Mouse (Mus musculus) cerebellum, postnatal 10 days (tissue): ENCODE results near the gene 3830406C13Rik.

Source experiments
- DNase-seq, 2 experiments: peaks; one replicate each; pipeline ENCODE4 v3.0.0; 2021; ENCODE audit warnings: mixed read lengths in 2 of 2

The 3830406C13Rik gene

DNA sequence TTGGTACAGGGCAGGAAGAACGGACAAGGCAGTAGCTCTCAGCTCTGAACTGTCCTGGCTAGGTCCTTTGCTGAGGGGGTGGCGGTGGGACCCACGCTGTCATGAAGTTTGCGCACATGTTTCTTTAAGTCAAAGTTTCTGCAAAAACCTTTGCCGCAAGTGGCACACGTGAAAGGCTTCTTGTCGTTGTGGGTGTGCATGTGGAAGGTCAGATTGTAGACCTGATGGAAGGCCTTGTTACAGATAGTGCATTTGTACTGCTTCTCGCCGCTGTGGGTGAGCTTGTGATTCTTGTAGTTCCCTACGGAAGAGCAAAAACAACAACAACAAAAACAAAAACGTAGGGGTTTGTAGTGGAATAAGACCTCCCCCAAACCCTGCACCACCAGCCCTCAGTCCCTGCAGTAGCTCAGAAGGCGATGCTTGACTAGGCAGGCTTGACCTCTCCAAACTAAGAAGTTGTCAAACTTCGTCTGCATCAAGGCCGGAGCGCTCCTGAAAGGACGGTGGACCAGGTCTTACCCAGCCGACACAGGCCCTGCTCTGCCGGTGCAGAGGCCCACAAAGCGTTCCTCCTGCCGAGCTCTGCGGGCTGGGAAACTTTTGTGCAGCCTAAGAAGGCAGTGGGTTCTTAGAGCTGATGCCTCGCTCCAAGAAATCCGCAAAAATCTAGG lies 58.6 kb downstream of the 3830406C13Rik start:
- peak in 1 of 2 experiments; percentile 7 for DNase-seq

GRCm38 (mm10) chr14:12343451-12343941 lies 59.5 kb downstream of the 3830406C13Rik start:
- peak in 1 of 2 experiments; percentile 18 for DNase-seq

DNA sequence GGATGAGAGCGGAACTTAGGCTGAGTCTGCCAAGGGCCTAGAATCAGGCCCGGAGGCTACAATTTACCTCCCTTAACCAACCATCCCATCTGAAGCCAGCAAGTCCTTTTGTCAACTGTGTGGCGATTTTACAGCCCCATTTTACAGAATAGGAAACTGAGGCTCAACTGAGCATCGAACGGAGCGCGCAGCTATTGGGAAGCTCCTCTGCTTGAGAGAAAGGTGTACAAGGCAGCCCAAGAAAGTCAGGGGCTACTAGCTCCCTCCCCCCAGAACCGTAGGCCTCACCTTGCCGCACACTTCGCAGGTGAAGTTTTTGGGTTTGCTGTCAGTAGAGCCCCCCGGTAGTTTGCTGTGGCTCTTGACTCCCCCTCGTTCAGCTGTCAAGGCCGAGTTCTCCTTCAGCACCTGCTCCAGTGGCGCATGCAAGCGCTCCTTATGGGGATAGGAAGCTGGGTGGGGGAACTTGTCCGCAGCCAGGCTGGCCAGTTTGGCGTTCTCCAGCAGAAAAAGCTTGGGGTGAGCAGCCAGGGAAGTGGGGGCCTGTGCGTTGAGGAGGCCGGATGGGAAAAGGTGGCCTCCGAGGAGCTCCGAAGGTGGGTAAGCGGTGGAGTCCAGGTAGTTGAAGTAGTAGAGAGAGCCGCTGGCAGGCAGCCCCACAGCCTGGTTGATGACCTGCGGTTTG lies 60.2 kb downstream of the 3830406C13Rik start:
- DNase-seq = no peak

DNA sequence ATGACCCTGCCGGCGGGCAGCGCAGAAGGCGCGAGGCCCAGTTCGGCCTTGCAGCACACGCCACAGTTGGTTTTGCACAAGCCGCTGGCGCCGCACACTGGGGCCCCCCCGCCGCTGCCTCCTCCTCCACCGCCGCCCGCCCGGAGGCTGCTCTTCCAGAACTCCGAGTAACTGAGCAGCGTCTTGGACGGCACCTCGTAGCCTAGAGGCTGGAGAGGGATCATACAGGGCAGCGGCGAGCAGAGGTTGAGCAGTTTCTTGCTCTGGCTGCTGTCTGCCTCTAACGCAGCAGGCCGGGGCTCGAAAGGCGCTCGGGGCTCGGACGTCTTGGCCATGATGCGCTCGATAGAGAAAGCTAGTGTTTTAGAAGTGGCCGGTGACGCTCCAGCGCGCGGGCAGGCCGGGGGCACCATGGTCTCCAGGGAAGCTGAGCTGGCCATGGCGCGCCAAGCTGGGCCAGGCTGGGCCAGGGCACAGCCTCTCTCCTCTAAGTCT lies 60.8 kb downstream of the 3830406C13Rik start:
- peak; percentile 33 to 39 for DNase-seq

- DNase-seq = peak in 1 of 2 experiments; percentile 6
Measured at GRCm38 (mm10) chr14:12345241-12345921, 61.4 kb downstream of the 3830406C13Rik start.

DNA sequence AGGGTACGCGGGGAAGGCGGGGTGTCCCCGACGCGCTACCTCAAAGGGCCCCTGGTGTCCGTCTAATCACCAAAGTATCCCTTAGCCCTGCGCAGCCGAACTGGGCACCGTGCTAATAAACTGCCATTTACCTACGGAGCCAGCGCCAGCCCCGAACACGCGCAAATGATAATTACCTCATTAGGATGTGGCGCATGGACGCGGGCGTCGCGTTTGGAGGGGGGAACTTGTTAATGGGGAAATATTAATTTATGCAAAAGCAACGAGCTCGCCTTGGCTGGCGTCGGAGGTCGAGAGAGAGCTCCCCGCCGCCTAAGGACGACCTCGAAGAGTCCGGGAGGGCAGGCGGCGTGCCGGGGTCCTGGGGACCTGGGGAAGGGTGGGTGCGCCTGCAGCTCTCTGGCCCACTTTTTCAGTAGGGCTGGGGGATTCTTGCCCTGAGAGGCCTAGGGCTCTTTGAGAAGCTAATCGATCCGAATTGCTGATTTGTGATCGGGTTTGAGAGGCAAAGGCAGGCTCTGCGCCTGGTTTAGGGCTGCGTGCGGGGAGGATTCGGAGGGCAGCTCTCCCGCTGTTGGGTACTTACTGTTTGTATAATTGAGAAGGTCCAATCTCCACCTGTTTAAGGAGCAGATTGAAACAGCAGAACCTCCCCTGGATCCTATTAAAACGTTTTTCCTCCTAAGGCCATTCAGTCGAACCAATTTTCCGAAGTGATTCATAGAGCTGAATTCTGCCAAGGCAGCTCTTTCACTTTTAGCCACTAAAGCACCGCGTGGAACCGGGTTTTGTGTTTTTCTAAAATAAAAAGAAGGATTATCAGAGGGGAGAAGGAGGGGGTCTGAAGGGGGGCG lies 62.3 kb downstream of the 3830406C13Rik start:
- DNase-seq = peak; percentile 25 to 30

- DNase-seq = peak; percentile 10 to 32
Measured at GRCm38 (mm10) chr14:12346865-12347600, 63.1 kb downstream of the 3830406C13Rik start.

- no peak for DNase-seq
Measured at GRCm38 (mm10) chr14:12348089-12348488, 64.1 kb downstream of the 3830406C13Rik start, which contains the start of gene Fezf2. Gene Fezf2, minus strand, starts transcription at chr14:12348189.

- DNase-seq = no peak
Measured at GRCm38 (mm10) chr14:12349334-12350090, 65.5 kb downstream of the 3830406C13Rik start.

GRCm38 (mm10) chr14:12350271-12350916 lies 66.4 kb downstream of the 3830406C13Rik start:
- DNase-seq = no peak
